Mouse (Mus musculus) kidney, embryonic 16.5 days (tissue): ENCODE results near the gene Ecd. TPM values are rescaled to one million over a fixed set of nuclear protein-coding genes. Genes with fewer than 3 reads are reported as not detected.

ENCODE experiments used
- ATAC-seq: fragments of 200-750 bp; cut with Nextera tagmentation; 2 replicates; pipeline ENCODE4 v1.8.0; 2017; ENCODE audit warnings: moderate TSS enrichment; ENCODE audit not compliant: low FRiP score, low TSS enrichment
- H3K27ac ChIP-seq: fragments of 300-500 bp; sonication (generic); 2 replicates; pipeline ENCODE4 v1.5.1; 2014; ENCODE audit warnings: low read length
- H3K27me3 ChIP-seq: fragments of 300-500 bp; sonication (generic); 2 replicates; pipeline ENCODE4 v1.6.1; 2014; ENCODE audit warnings: low read length, control low read depth, mixed read lengths; ENCODE audit not compliant: insufficient read depth
- H3K36me3 ChIP-seq: fragments of 300-500 bp; sonication (generic); 2 replicates; pipeline ENCODE4 v1.6.1; 2014; ENCODE audit warnings: low read length, control low read depth, mixed read lengths; ENCODE audit not compliant: insufficient read depth
- H3K4me1 ChIP-seq: fragments of 300-500 bp; sonication (generic); 2 replicates; pipeline ENCODE4 v1.6.1; 2014; ENCODE audit warnings: low read length, control low read depth, mixed read lengths; ENCODE audit not compliant: insufficient read depth
- H3K4me2 ChIP-seq: fragments of 300-500 bp; sonication (generic); replicated peaks from 2 replicates; pipeline ENCODE4 v1.6.1; 2014; ENCODE audit warnings: low read depth, low read length
- H3K4me3 ChIP-seq: fragments of 300-500 bp; sonication (generic); 2 replicates; pipeline ENCODE4 v1.5.1; 2014; ENCODE audit warnings: mild to moderate bottlenecking, low read length
- H3K9ac ChIP-seq: fragments of 300-500 bp; sonication (generic); replicated peaks from 2 replicates; pipeline ENCODE4 v1.6.1; 2014; ENCODE audit warnings: low read length
- H3K9me3 ChIP-seq: fragments of 300-500 bp; sonication (generic); 2 replicates; pipeline ENCODE4 v1.6.1; 2016; ENCODE audit warnings: low read length, control low read depth
- WGBS: fragments of 180-500 bp; shearing (Covaris S2); extraction: QIAGEN DNeasy Blood & Tissue Kit; methylation state at CpG from one replicate; pipeline ENCODE4 v1.1.7; 2014; 5-methylcytosine and 5-hydroxymethylcytosine counted together
- polyA plus RNA-seq: library from polyadenylated mRNA; unstranded; fragments of >200 nt; fragmentation: Nextera tagmentation; extraction: Ambion mirVana; gene quantifications from 2 replicates; pipeline ENCODE4 v1.2.1, GENCODE M21; 2015

Ecd gene
- polyA plus RNA-seq, 1 experiment from 2014 or later: 61.9 TPM

- H3K9ac ChIP-seq: peak within 1 kb of the TSS; percentile 71
- H3K4me2 ChIP-seq: peak within 1 kb of the TSS; percentile 63
- no peaks in the 10 kb centered on the region for H3K9me3 ChIP-seq
- peaks cover 11% of the 10 kb centered on the region for H3K4me1 ChIP-seq
- no peak within 1 kb of the TSS for H3K27ac ChIP-seq
- H3K4me3 ChIP-seq: peak within 1 kb of the TSS; percentile 65
- 22% methylated on average over 14 of the region's 14 CpGs for WGBS
- H3K27me3 ChIP-seq: no peaks in the 10 kb centered on the region
- H3K36me3 ChIP-seq: no peaks in the 10 kb centered on the region
- ATAC-seq: peak; percentile 98
Observed at GRCm38 (mm10) chr14:20294117-20294892, 53.6 kb downstream of the Ecd start, which contains the start of gene Nudt13. Gene Nudt13 (plus strand): TSS chr14:20294697.

GRCm38 (mm10) chr14:20291391-20291790 lies 56.5 kb downstream of the Ecd start:
- WGBS: 47% methylated on average over 4 of the region's 4 CpGs
- no peaks in the 10 kb centered on the region for H3K27me3 ChIP-seq
- no peak overlapping the region for H3K4me3 ChIP-seq
- no peak overlapping the region for H3K4me2 ChIP-seq
- no peaks in the 10 kb centered on the region for H3K9me3 ChIP-seq
- H3K36me3 ChIP-seq: no peaks in the 10 kb centered on the region
- ATAC-seq: no peak
- H3K4me1 ChIP-seq: peaks cover 11% of the 10 kb centered on the region
- no peak overlapping the region for H3K9ac ChIP-seq
- H3K27ac ChIP-seq: no peak overlapping the region

Other genes starting within 250 kb of the Ecd start
- gene Saysd1, start 209.6 kb downstream of the Ecd start, polyA plus RNA-seq: 13.4 and 13.6 TPM in 2 replicates
- gene Kcnk5, start 166.3 kb downstream of the Ecd start, polyA plus RNA-seq: 21.9 and 22.7 TPM in 2 replicates
- not detected in 2 replicates for gene Kcnk16, start 78.9 kb downstream of the Ecd start, polyA plus RNA-seq
- gene Nudt13, start 53.4 kb downstream of the Ecd start, polyA plus RNA-seq: 13.9 and 21.0 TPM in 2 replicates
- 36.9 TPM in 2 replicates for gene Fam149b, start within 50 bp of the Ecd start, polyA plus RNA-seq
- 173 and 184 TPM in 2 replicates for gene Dnajc9, start 40.8 kb upstream of the Ecd start, polyA plus RNA-seq
- 90.7 and 95.7 TPM in 2 replicates for gene Mrps16, start 45.5 kb upstream of the Ecd start, polyA plus RNA-seq
- 1.0 and 1.2 TPM in 2 replicates for gene Cfap70, start 104.1 kb upstream of the Ecd start, polyA plus RNA-seq
- gene Anxa7, start 132.0 kb upstream of the Ecd start, polyA plus RNA-seq: 42.1 and 46.3 TPM in 2 replicates
- 0.55 TPM in 2 replicates for gene Mss51, start 148.8 kb upstream of the Ecd start, polyA plus RNA-seq
- 29.1 and 37.2 TPM in 2 replicates for gene Ppp3cb, start 198.5 kb upstream of the Ecd start, polyA plus RNA-seq